Mouse (Mus musculus): ENCODE measurements around the gene Ripor3.

Gene Ripor3

DNA sequence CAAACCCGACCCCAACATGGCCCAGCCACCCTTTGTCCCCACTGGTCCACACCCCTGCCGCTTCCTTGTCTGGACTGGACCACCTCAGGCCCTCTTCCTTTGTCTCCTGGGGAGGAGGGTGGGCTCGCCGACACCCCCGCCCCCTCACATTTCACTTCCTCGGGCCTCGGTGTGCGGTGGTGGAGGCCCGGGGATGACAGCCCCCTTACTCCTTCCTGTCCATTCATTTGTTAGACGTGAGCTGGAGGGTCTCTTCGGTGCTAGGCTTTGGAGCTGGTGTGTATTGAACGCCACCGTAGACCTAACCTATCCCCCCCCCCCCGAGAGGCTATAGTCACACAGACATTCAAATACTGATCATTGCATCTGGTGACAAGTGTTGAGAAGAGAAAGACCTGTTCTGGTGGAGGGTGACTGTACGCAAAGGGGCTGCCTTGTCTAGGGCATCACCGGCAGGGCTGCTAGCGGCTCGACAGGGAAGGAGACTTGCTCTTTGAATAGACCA, 77.6 kb downstream of the Ripor3 start:
- no peak for DNase-seq (ENCODE audit: low read depth, low spot score)

DNA sequence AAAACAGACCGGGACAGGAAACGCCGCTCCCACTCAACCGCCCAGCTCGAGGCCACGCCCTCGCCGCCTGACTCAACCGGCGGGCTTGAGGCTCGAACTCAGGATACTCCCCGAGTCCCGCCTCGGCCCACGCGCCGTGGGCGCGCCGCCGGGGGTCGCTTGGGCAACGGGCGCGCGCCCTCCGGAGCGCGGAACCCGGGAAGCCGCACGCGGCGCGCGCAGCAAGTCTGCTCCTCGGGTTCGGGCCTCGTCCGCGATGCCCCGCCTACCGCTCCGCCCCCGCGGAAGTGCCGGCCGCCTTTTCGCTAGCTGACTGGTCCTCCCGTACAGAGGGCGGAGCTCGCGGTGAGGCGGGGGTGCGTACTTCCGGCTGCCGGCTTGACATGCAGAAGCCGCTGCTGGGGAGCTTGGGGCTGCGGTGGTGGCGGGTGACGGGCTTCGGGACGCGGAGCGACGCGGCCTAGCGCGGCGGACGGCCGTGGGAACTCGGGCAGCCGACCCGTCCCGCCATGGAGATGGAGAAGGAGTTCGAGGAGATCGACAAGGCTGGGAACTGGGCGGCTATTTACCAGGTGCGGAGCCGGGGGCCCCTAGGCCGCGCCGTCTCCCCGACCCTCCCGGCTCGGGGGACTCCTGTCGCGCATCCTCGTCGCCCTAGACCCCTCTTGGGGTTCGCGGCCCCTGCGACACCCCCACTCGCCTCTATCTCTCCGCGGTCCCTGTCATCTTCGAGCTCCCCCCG, 78.3 kb downstream of the Ripor3 start, which contains the start of gene Ptpn1:
TSS of gene Ptpn1 (plus strand) at position 73 of the 742 bp plus-strand sequence.
- DNase-seq (ENCODE audit: low read depth, low spot score) = peak; percentile 95

DNA sequence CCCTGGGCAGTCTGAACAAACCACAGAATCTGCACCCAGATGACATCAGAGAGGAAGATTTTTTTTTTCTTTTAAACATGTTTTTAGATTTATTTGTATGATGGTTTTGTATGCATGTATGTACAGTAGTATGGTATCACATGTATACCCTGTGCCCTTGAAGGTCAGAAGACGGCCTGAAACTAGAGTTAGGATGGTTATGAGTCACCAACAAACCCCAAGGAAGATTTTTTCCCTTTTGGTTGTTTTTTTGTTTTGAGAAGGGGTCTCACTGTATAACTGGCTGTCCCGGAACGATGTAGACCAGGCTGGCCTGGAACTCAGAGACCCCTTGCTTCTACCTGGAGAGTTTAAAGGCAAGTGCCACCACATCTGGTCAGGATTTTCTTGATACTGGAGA, 79.4 kb downstream of the Ripor3 start:
- DNase-seq (ENCODE audit: low read depth, low spot score) = no peak
